Mouse (Mus musculus): ENCODE results near the gene Slc23a4. TPM values are rescaled to one million over a fixed set of nuclear protein-coding genes. Genes with fewer than 3 reads are reported as not detected.

Slc23a4 gene
- polyA plus RNA-seq, 1 experiment from 2014 or later = 0.33 TPM

DNA sequence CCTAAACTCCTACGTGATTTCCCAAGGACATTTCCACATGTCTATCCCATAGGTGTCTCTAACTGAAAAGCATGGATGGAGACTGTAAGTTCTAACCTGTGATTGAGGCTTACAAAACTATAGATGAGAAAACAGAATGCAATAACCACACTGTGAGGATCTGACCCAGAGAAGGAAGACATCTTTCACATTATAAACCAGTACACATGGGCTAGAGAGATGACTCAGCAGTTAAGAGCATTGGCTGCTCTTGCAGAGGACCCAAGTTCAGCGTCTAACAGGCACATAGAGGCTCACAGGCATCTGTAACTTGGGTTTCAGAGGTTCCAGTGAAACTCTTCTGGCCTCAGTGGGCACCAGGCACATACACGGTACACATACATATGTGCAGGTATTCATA is 73.7 kb downstream of the Slc23a4 start:
- Histone ChIP-seq H3K9me3 (replicated peaks) (no peaks in the 10 kb centered on the region), H3K27me3 (replicated peaks) (no peaks in the 10 kb centered on the region), H3K4me3 (no peak overlapping the region), H3K36me3 (no peaks in the 10 kb centered on the region), H3K4me1 (replicated peaks) (peaks cover 17% of the 10 kb centered on the region), H3K27ac (ENCODE audit: poor library complexity, severe bottlenecking) (no peak overlapping the region), H3K9ac (no peak overlapping the region), H3K4me2 (no peak overlapping the region)
- no peak for ATAC-seq (ENCODE audit: insufficient number of reproducible peaks, low FRiP score)
- 83% methylated on average over 3 of the region's 3 CpGs for whole genome bisulfite sequencing

DNA sequence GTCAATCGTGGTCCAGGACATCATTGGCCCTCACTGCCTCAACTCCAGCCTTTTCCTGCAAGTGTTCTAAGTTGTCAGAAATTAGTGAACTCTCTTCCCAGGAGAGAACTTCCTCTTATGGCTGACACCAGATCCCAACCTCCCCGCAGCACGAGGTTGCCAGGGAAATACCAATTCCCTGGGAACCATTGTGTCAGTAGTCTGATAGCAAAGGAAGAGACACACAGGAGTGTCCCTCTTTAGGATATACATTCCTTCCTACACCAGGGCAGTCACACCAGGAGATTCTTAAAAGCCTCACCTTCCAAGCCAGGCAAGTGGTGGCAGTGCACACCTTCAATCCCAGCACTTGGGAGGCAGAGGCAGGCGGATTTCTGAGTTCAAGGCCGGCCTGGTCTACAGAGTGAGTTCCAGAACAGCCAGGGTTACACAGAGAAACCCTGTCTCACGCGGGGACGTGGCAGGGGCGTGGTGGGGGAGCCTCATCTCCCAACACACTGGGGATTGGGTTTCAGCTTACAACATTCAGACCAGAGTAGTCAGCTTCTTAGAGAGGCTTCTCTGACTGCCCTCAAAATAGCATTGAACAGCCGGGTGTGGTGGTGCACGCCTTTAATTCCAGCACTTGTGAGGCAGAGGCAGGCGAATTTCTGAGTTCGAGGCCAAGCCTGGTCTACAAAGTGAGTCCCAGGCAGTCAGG is 74.7 kb downstream of the Slc23a4 start:
- H3K4me2 ChIP-seq = no peak overlapping the region
- H3K27ac ChIP-seq (ENCODE audit: poor library complexity, severe bottlenecking) = no peak overlapping the region
- 79% methylated on average over 13 of the region's 13 CpGs for WGBS
- peaks cover 21% of the 10 kb centered on the region for H3K4me1 ChIP-seq (replicated peaks)
- H3K27me3 ChIP-seq (replicated peaks) = no peaks in the 10 kb centered on the region
- no peak overlapping the region for H3K4me3 ChIP-seq
- no peaks in the 10 kb centered on the region for H3K9me3 ChIP-seq (replicated peaks)
- no peak for ATAC-seq (ENCODE audit: insufficient number of reproducible peaks, low FRiP score)
- H3K36me3 ChIP-seq = no peaks in the 10 kb centered on the region
- no peak overlapping the region for H3K9ac ChIP-seq

DNA sequence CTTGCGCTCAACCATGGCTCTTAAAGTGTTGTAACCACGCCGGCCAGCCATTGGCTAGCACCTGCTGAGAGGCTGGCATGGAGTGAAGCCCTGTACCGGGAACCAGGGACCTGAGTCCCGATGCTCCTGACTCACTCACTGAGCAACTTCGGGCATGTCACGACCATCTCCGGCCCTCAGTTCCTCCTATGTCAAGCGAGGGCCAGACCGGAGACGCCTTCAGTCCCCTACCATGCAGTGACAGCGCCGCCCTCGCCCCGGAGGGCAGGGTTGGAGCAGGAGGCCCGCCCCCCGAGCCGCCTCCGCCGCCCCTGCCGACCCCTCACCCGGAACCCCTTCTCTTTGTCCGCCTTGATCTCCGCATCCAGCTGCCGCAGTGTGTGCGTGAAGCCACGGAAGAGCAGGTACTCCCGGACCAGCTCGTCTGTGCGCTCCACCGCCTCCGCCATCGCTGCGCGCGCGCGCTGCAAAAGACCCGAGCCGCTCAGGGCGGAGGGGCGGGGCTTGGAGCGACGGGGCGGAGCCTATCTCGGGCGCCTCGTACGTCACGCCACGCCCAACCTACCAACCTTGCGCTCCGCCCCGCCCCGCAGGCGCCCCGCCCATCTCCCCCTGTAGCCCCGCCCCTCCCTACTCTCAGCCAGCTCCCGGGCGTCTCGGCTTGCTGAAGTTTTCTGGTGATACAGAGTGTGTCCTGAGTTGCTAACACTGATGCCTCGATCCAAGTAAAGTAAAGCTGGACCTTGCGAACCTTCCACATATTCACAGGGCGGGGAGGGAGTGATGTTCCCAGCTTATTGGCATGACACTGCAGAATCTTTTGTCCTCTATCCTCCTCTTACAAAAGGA is 77.6 kb downstream of the Slc23a4 start, which contains the start of gene Wdr91:
Gene Wdr91 (minus strand): TSS at position 506 of the 849 bp plus-strand sequence.
- Histone ChIP-seq H3K27ac (ENCODE audit: poor library complexity, severe bottlenecking) (peak within 1 kb of the TSS; percentile 85), H3K4me1 (replicated peaks) (peaks cover 26% of the 10 kb centered on the region), H3K27me3 (replicated peaks) (no peaks in the 10 kb centered on the region), H3K9ac (peak within 1 kb of the TSS; percentile 83), H3K9me3 (replicated peaks) (no peaks in the 10 kb centered on the region), H3K36me3 (peaks cover 27% of the 10 kb centered on the region), H3K4me3 (peak within 1 kb of the TSS; percentile 86), H3K4me2 (peak within 1 kb of the TSS; percentile 88)
- peak; percentile 93 for ATAC-seq (ENCODE audit: insufficient number of reproducible peaks, low FRiP score)
- WGBS = under 1% methylated on average over 64 of the region's 64 CpGs

DNA sequence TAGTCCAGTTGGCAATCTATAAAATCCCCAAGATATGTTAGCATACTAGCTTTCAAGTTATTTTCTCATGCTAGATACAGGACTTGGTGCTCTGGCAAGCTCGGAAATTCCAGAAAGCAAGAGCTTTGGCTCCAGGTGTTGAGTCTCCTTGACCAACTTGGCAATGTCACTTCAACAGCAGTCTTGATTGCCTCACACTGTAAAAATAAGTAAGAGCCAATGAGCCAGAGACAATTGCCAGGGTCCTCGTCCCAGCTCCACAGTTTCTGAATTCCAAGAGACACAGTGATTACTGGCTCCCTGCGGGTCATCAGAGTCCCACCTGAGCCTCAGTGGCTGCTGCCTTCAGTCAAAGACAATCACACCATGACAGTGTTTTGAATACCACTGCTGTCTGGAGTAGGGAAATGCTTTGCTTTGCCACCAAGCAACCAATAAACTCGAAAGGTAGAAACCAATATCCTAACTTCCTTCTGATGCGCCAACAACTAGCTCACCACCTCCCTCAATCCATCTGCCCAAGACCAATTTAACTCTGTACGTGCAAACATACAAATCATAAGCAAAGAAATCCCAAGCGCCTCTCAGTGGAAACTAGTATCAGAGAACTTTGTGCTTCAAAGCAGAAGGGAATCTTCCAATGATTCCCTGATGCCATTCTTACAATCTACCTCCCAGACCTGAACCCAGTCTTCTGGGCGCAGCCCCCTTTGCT is 78.4 kb downstream of the Slc23a4 start:
- Histone ChIP-seq H3K4me3 (peak overlapping the region; percentile 86), H3K9ac (peak overlapping the region; percentile 83), H3K27me3 (replicated peaks) (no peaks in the 10 kb centered on the region), H3K27ac (ENCODE audit: poor library complexity, severe bottlenecking) (peak overlapping the region; percentile 85), H3K36me3 (peaks cover 33% of the 10 kb centered on the region), H3K4me2 (peak overlapping the region; percentile 88), H3K9me3 (replicated peaks) (no peaks in the 10 kb centered on the region), H3K4me1 (replicated peaks) (peaks cover 26% of the 10 kb centered on the region)
- no peak for ATAC-seq (ENCODE audit: insufficient number of reproducible peaks, low FRiP score)
- 43% methylated on average over 8 of the region's 8 CpGs for WGBS

DNA sequence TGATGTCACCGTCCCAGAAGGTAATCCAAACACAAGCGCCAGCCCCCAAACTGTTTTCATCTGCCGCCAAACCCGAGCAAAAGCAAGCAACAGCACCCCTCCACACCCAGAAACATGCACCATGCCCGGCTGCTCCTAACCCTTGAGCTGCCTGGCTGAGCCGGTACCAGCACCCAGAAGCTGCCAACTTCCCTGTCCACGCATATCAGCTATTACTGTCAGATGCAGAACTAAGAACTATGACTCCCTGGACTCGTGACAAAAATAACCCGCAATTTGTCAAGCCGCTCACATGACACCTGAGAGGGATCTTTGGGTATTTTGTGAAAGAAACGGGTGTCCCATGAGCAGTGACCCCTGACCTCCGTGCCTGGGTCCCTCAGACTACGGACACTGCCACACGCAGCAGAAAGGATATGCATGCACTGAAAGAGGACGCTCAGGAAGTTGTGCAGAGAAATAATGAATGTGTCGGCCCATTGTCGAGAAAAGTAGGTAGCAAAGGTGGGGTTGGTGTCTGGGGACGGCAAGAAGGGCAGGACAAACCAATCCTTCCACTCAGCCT is 80.4 kb downstream of the Slc23a4 start:
- Histone ChIP-seq H3K36me3 (peaks cover 36% of the 10 kb centered on the region), H3K9ac (0 out of 2 replicates have a peak overlapping the region, but pooled peaks have one; percentile 5), H3K27ac (ENCODE audit: poor library complexity, severe bottlenecking) (peak overlapping the region; percentile 7; the same call in 1 of the 2 replicates), H3K27me3 (replicated peaks) (no peaks in the 10 kb centered on the region), H3K4me3 (no peak overlapping the region), H3K9me3 (replicated peaks) (no peaks in the 10 kb centered on the region), H3K4me2 (0 out of 2 replicates have a peak overlapping the region, but pooled peaks have one; percentile 4), H3K4me1 (replicated peaks) (peaks cover 46% of the 10 kb centered on the region)
- no peak for ATAC-seq (ENCODE audit: insufficient number of reproducible peaks, low FRiP score)
- WGBS = 78% methylated on average over 18 of the region's 18 CpGs

DNA sequence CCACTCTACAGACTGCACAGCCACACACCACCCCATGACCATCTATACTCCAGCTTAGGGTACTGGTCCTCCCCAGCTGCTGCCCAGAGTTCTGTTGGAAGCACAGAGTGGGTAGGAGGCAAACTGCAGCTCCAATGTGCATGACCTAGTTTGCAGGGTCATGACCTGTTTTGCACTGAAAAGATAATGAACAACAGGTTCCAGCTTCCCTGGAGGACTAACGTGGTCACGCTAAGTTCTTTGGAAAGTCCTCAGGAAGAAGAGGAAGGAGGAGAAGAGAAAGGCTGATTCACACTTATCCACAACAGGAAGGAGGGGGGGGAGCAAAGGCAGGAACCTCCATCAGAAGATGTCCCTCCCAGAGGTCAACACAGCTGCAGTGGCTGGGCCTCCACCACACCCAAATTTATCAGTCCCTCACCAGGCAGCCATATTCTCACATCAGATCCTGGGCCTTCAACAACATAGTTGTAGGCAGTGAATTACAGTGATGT is 81.0 kb downstream of the Slc23a4 start:
- H3K9ac ChIP-seq = 0 out of 2 replicates have a peak overlapping the region, but pooled peaks have one; percentile 23
- no peak overlapping the region for H3K4me3 ChIP-seq
- H3K4me1 ChIP-seq (replicated peaks) = peaks cover 52% of the 10 kb centered on the region
- peaks cover 36% of the 10 kb centered on the region for H3K36me3 ChIP-seq
- WGBS = 62% methylated on average over 2 of the region's 2 CpGs
- H3K27me3 ChIP-seq (replicated peaks) = no peaks in the 10 kb centered on the region
- no peak overlapping the region for H3K4me2 ChIP-seq
- 0 out of 2 replicates have a peak overlapping the region, but pooled peaks have one; percentile 12 for H3K27ac ChIP-seq (ENCODE audit: poor library complexity, severe bottlenecking)
- no peaks in the 10 kb centered on the region for H3K9me3 ChIP-seq (replicated peaks)
- ATAC-seq (ENCODE audit: insufficient number of reproducible peaks, low FRiP score) = peak; percentile 54

DNA sequence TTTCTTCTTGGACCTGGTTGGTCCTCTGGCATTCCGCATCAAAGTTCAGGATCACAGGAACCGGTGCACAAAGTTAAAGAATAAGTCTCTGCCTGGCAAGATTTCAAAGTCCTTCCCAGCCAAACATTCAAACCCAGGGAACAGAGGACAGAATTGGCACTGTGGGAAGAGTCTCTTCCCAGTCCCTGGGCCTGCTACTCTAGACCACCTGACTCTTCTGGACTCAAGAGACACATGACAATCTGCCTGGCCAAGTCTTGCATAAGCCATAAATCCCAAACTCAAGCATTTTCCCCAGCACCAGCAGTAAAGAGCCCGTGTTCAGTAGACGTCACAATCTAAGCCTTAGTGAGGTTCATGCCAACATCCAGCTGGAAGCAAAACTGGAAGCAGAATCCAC is 81.5 kb downstream of the Slc23a4 start:
- peaks cover 36% of the 10 kb centered on the region for H3K36me3 ChIP-seq
- no peak overlapping the region for H3K4me2 ChIP-seq
- 94% methylated on average over 4 of the region's 4 CpGs for WGBS
- 0 out of 2 replicates have a peak overlapping the region, but pooled peaks have one; percentile 12 for H3K27ac ChIP-seq (ENCODE audit: poor library complexity, severe bottlenecking)
- no peak overlapping the region for H3K4me3 ChIP-seq
- no peaks in the 10 kb centered on the region for H3K27me3 ChIP-seq (replicated peaks)
- H3K9me3 ChIP-seq (replicated peaks) = no peaks in the 10 kb centered on the region
- peaks cover 57% of the 10 kb centered on the region for H3K4me1 ChIP-seq (replicated peaks)
- no peak for ATAC-seq (ENCODE audit: insufficient number of reproducible peaks, low FRiP score)
- no peak overlapping the region for H3K9ac ChIP-seq

DNA sequence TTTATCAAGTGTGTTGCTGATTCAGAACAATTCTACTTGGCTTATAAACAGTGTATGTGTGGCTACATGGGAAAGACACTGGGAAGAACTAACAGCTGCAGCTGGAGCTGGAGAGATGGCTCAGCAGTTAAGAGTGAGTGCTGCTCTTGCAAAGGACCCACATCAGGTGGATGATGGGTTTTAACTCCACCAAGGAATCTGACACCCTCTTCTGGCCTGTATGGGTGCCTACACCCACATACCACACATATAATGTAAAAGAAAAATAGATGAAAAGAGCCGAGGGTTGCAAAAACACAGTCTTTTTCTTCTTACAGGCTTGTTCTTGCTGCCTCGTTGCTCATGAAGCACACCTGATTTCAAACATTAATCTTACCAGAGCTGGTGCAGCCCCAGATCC is 82.1 kb downstream of the Slc23a4 start:
- Histone ChIP-seq H3K4me3 (no peak overlapping the region), H3K9me3 (replicated peaks) (no peaks in the 10 kb centered on the region), H3K27ac (ENCODE audit: poor library complexity, severe bottlenecking) (no peak overlapping the region), H3K9ac (no peak overlapping the region), H3K4me1 (replicated peaks) (peaks cover 62% of the 10 kb centered on the region), H3K36me3 (peaks cover 40% of the 10 kb centered on the region), H3K27me3 (replicated peaks) (no peaks in the 10 kb centered on the region), H3K4me2 (no peak overlapping the region)
- ATAC-seq (ENCODE audit: insufficient number of reproducible peaks, low FRiP score) = no peak
- 76% methylated on average over 2 of the region's 2 CpGs for WGBS

DNA sequence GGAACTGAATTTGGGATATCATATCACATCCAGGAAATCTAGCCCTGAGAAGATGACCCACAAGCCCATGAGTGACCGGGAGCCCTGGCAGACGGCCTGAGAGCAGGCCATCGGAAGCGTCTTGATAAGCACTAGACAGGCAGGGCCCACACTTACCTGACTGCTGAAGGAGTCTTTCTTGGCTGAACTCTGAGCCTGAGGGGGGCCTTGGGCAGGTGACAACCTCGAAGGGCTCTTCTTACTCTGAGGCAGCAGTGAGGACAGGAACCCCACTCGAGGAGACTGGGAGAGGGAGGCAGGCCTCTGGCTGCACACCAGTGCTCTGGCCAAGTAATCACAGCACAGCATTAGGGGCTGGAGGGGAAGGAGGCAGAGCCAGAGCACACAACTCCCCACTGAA is 83.8 kb downstream of the Slc23a4 start:
- H3K4me1 ChIP-seq (replicated peaks) = peaks cover 70% of the 10 kb centered on the region
- no peak for ATAC-seq (ENCODE audit: insufficient number of reproducible peaks, low FRiP score)
- WGBS = 37% methylated on average over 6 of the region's 6 CpGs
- no peaks in the 10 kb centered on the region for H3K27me3 ChIP-seq (replicated peaks)
- H3K9me3 ChIP-seq (replicated peaks) = no peaks in the 10 kb centered on the region
- H3K27ac ChIP-seq (ENCODE audit: poor library complexity, severe bottlenecking) = peak overlapping the region; percentile 57
- H3K9ac ChIP-seq = peak overlapping the region; percentile 48
- peak overlapping the region; percentile 35 for H3K4me2 ChIP-seq
- H3K4me3 ChIP-seq = no peak overlapping the region
- H3K36me3 ChIP-seq = peaks cover 48% of the 10 kb centered on the region

DNA sequence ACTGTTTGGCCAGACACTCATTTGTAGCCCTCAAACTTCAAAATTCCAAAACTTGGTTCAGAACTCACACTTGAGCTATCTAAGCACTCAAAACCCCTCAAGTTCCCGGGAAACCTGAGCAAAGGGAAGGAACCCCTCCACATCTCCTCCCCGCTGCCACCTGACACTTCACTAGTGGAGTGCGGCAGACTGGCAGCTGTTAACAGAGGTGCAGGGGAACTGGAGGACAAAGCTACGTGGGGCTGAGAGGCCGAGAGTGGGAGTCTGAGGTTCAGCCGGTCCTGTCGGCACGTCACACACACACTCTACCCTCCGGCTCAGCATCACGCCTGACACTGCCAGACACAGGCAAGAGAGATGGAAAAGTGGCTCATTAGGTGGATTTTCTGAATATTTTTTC is 84.4 kb downstream of the Slc23a4 start:
- 45% methylated on average over 10 of the region's 10 CpGs for WGBS
- no peak for ATAC-seq (ENCODE audit: insufficient number of reproducible peaks, low FRiP score)
- Histone ChIP-seq H3K4me1 (replicated peaks) (peaks cover 73% of the 10 kb centered on the region), H3K27ac (ENCODE audit: poor library complexity, severe bottlenecking) (peak overlapping the region; percentile 57), H3K9ac (peak overlapping the region; percentile 48; the same call in 1 of the 2 replicates), H3K4me2 (peak overlapping the region; percentile 35), H3K27me3 (replicated peaks) (no peaks in the 10 kb centered on the region), H3K36me3 (peaks cover 48% of the 10 kb centered on the region), H3K4me3 (no peak overlapping the region), H3K9me3 (replicated peaks) (no peaks in the 10 kb centered on the region)
